Mouse (Mus musculus): Measurements from ENCODE around the gene Cmip. TPM values are rescaled to one million over a fixed set of nuclear protein-coding genes. Genes with fewer than 3 reads are reported as not detected.
A peak's percentile ranks its signal among the peaks of the same experiment; 100 is the strongest.

Cmip gene
- total RNA-seq, 2 experiments from 2014 or later = 269 to 286 TPM

GRCm38 (mm10) chr8:117472332-117472731, 215.5 kb downstream of the Cmip start:
- no peak overlapping the region for H3K27ac ChIP-seq
- no peak for TF ChIP-seq CTCF (conservative IDR thresholded peaks at IDR 0.05)
- H3K4me3 ChIP-seq = no peak overlapping the region
- no peak for DNase-seq (ENCODE audit: low spot score in 2 of 2)

DNA sequence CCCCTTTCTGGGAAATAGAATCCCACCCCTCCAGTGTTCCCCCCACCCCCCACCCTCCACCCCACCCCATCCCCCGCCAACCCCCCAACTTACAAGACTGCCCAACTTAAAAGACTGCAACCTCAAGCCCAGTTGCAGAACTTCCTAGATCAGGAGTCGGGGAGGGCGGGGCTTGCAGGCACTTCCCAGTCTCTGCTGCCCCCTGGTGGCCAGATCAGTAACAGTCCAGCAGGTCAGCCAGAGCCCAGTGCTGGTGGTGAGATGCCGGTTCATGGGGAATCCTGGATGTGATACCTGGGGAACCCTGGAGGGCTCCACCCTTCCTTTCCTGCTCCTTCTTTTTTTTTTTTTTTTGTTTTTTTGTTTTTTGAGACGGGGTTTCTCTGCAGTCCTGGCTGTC, 218.1 kb downstream of the Cmip start:
- DNase-seq (ENCODE audit: low spot score in 2 of 2) = peak; percentile 87 to 95
- TF ChIP-seq CTCF (conservative IDR thresholded peaks at IDR 0.05) = peak; percentile 82
- H3K27ac ChIP-seq = no peak overlapping the region
- H3K4me3 ChIP-seq = no peak overlapping the region

GRCm38 (mm10) chr8:117475819-117476218, 219.0 kb downstream of the Cmip start:
- TF ChIP-seq CTCF (conservative IDR thresholded peaks at IDR 0.05) = no peak
- no peak overlapping the region for H3K4me3 ChIP-seq
- H3K27ac ChIP-seq = no peak overlapping the region
- no peak for DNase-seq (ENCODE audit: low spot score in 2 of 2)

DNA sequence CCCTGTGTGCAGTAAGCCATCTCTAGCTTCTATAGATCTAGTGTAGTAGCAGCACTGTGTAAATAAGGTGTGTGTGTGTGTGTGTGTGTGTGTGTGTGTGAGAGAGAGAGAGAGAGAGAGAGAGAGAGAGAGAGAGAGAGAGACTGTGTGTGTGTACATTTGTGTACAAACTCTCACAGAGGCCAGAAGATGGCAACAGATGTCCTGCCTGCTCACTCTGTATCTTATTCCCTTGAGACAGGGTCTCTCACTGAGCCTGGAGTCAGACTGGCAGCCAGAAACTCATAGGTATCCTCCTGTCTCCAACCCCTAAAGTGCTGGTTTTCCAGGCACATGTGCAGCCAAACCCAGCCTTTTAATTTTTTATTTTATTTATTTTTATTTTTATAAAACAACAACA, 221.2 kb downstream of the Cmip start:
- DNase-seq (ENCODE audit: low spot score in 2 of 2) = no peak

DNA sequence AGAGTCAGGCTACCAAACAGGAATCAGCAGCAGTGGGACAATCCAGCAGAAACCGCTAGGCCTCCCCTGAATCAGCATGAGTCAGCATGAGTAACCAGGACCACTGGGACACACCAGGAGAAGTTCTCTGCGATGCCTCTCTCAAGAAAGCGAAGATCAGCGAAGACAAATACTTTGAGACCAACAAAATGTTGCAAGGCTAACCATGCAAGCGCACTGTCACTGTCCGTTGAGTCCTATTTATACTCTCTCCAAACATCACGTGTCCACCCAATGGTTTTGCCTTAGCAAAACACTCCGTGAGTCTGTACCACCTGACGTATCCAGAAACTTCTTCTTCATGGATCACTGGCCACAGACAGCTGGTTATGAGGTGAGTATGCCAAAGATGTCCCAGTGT, 223.1 kb downstream of the Cmip start:
- no peak for TF ChIP-seq CTCF (conservative IDR thresholded peaks at IDR 0.05)
- Histone ChIP-seq H3K27ac (no peak overlapping the region), H3K4me3 (no peak overlapping the region)
- no peak for DNase-seq (ENCODE audit: low spot score in 2 of 2)

More for the DNA sequence above, 221.2 kb downstream of the Cmip start:
- Histone ChIP-seq H3K4me3 (no peak overlapping the region), H3K27ac (no peak overlapping the region)
- no peak for TF ChIP-seq CTCF (conservative IDR thresholded peaks at IDR 0.05)

- Histone ChIP-seq H3K4me3 (no peak overlapping the region), H3K27ac (no peak overlapping the region)
- TF ChIP-seq CTCF (conservative IDR thresholded peaks at IDR 0.05) = no peak
- no peak for DNase-seq (ENCODE audit: low spot score in 2 of 2)
Observed at GRCm38 (mm10) chr8:117480516-117480915, 223.7 kb downstream of the Cmip start.

DNA sequence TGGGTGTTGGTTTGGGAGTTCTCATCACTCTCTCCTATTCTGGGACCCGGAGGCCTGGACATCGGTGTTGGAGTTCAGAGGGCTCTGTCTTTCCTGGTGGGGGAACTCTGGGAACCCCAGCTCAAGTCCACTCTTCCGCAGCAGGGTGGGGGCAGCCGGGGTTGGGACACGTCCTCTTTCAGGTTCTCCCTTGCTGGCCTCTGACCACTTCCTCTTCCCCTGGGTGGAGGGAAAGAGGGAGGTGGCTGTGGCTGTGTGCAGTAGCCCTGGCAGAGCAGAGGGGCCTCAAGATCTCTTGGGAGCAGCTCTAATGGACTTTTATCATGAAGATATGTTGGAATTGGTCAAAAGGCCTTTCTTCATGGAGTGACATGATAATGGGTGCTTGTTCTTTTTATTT, 225.0 kb downstream of the Cmip start:
- DNase-seq (ENCODE audit: low spot score in 2 of 2) = no peak
- no peak overlapping the region for H3K4me3 ChIP-seq
- no peak for TF ChIP-seq CTCF (conservative IDR thresholded peaks at IDR 0.05)
- H3K27ac ChIP-seq = no peak overlapping the region

DNA sequence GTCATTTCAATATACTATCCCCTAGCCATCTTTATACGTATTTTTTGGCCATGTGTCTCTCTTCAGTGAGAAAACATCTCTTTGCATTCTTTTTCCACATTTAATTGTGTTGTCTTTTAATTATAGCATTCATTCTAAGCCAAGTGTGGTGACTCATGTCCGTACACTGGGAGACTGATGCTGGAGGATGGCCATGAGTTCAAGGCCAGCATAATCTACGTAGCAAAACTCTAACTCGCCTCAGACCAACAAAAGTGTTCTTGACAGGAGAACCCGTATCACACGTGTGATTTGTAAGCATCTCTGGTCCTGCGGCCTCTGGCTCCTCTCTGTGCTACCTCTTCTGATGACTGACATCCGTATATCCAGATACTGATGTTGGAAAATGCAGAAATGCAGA, 227.9 kb downstream of the Cmip start:
- TF ChIP-seq CTCF (conservative IDR thresholded peaks at IDR 0.05) = no peak
- Histone ChIP-seq H3K27ac (no peak overlapping the region), H3K4me3 (no peak overlapping the region)
- no peak for DNase-seq (ENCODE audit: low spot score in 2 of 2)

- no peak for TF ChIP-seq CTCF (conservative IDR thresholded peaks at IDR 0.05)
- H3K4me3 ChIP-seq = no peak overlapping the region
- no peak overlapping the region for H3K27ac ChIP-seq
- DNase-seq (ENCODE audit: low spot score in 2 of 2) = no peak
Observed at GRCm38 (mm10) chr8:117485316-117485715, 228.5 kb downstream of the Cmip start.

DNA sequence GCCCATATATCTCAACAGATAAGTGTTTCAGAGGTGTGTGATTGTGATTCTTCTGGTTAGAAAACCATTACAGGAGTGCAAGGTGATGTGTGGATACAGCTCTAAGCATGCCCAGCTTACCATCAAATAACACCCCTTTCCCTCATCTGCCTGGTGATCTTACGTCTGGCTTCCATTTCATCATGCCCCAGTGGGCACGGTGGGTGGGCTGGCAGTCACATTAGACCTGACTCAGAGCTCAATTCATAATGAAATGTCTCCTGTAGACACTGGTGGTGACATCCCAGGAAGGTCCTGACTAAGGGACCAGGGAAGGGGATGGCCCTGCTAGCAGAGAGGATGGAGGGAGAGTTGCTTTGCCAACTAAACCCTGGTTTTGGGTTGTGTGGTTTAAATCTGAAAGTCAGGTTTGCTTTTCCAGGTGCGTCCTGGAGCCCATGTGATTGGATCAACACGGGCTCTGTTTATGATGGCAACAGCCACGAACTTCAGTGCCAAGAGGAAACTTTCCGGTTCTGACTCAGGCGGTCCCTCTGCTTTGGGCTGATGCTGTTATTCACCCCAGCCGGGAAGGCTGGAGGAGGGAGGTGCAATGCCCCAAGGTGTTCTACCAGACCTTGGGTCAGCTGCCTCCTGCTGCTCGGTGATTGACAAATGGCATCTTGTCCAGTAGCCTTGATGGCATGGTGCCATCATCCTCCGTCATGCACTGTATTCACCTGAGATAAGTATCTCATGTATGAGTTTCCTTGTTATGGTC, 231.6 kb downstream of the Cmip start:
- no peak overlapping the region for H3K27ac ChIP-seq
- no peak for TF ChIP-seq CTCF (conservative IDR thresholded peaks at IDR 0.05)
- DNase-seq (ENCODE audit: low spot score in 2 of 2) = no peak
- H3K4me3 ChIP-seq = no peak overlapping the region

DNA sequence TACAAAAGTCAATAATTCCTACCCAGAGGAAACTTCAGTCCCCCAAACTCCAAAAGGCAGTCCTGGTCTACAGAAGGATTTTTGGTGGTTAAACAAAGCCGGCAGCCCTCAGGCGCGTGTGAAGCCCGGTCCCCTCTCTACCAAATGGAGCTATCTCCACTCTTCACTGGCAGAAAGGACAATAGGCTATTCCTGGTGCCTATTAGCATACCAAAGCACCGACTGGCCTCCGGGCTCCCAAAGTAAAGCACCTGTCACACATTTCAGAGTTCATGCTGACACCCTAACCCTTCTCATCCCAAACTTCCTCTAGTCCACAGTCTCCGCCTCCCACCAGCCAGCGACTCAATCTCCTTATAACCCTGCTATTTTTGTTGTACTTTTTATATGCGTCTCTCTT, 236.7 kb downstream of the Cmip start:
- no peak for TF ChIP-seq CTCF (conservative IDR thresholded peaks at IDR 0.05)
- H3K27ac ChIP-seq = no peak overlapping the region
- H3K4me3 ChIP-seq = no peak overlapping the region
- DNase-seq (ENCODE audit: low spot score in 2 of 2) = no peak

GRCm38 (mm10) chr8:117494874-117495273, 238.0 kb downstream of the Cmip start:
- Histone ChIP-seq H3K4me3 (no peak overlapping the region), H3K27ac (no peak overlapping the region)
- TF ChIP-seq CTCF (conservative IDR thresholded peaks at IDR 0.05) = no peak
- DNase-seq (ENCODE audit: low spot score in 2 of 2) = no peak

DNA sequence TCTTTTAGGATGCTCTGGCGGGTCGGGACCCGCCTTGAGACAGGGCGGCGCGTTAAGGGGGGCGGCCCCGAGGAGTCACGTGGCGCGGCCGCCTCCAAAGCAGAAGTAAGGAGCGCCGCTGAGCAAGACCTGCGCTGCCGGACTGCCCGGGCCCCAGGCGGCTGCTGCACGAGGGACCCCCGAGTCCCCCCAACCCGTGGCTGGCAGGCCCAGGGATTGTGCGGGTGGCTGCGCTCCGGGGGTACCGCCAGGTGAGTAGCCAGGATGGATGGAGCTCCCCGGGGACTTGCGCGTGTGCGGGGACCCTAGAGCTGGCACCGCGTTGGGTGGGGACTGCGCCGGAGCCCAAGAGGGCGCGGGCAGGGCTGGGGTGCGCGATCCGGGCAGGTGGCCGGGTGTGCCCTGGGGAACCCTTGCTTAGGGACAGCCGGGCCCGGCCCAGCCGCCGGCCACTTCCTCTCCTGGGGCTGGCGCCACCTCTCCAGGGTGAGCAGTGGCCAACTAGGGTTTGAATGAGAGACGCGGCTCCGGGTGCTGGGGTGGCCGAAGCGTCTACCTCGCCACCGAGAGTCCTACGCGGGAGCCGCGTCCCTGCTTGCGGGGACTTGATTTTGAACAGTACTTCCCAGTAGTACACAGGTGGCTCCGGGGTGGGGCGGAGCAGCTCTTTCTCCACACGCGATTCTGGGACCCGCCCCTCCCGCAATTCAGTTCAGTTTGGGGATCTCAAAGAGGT, 241.5 kb downstream of the Cmip start, which contains the start of gene Plcg2:
TSS of gene Plcg2 (plus strand) at position 113 of the 736 bp plus-strand sequence.
- peak in 1 of 2 experiments; percentile 19 for DNase-seq (ENCODE audit: low spot score in 2 of 2)
- peak within 1 kb of the TSS; percentile 71; the same call in 1 of the 2 replicates for H3K27ac ChIP-seq
- no peak for TF ChIP-seq CTCF (conservative IDR thresholded peaks at IDR 0.05)

More for the DNA sequence above, 241.5 kb downstream of the Cmip start, which contains the start of gene Plcg2:
- H3K4me3 ChIP-seq = peak within 1 kb of the TSS; percentile 74
